Mouse (Mus musculus): ENCODE results near the gene Pbx4. TPM values are rescaled to one million over a fixed set of nuclear protein-coding genes. Genes with fewer than 3 reads are reported as not detected.

The Pbx4 gene
- polyA plus RNA-seq, 1 experiment from 2014 or later, result 47.7 TPM

DNA sequence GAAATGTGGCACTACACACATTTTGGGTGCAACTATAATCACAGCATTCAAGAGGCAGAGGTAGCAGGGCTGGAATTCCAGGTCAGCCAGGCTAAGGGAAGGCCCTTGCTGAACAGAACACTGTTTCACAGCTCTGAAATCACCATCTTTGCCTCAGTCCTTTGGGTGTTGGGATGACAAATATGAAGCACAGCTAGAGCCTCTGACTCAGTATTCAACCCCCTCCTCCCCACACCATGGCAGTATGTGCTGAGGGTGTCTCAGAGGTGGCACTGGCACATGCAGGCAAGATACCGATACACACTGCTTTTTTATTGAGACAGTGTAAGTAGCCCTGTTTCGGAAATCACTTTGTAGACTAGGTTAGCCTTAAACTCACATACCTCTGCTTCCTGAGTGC is 74.0 kb downstream of the Pbx4 start:
- no peak for DNase-seq (ENCODE audit: low spot score)
- Histone ChIP-seq H3K36me3 (ENCODE audit: control insufficient read depth, insufficient read depth, low read length) (peaks cover 37% of the 10 kb centered on the region), H3K4me2 (ENCODE audit: low read length) (no peak overlapping the region), H3K27ac (ENCODE audit: low read depth, low read length) (no peak overlapping the region), H3K27me3 (replicated peaks; ENCODE audit: control insufficient read depth, insufficient read depth, low read length) (no peaks in the 10 kb centered on the region), H3K4me1 (ENCODE audit: control insufficient read depth, insufficient read depth, low read length) (peaks cover 8% of the 10 kb centered on the region), H3K9ac (ENCODE audit: low read length) (no peak overlapping the region), H3K4me3 (ENCODE audit: low read depth, low read length) (no peak overlapping the region), H3K9me3 (replicated peaks; ENCODE audit: control insufficient read depth, low read length) (no peaks in the 10 kb centered on the region)
- no peak for ATAC-seq
- WGBS, result 93% methylated on average over 2 of the region's 2 CpGs

DNA sequence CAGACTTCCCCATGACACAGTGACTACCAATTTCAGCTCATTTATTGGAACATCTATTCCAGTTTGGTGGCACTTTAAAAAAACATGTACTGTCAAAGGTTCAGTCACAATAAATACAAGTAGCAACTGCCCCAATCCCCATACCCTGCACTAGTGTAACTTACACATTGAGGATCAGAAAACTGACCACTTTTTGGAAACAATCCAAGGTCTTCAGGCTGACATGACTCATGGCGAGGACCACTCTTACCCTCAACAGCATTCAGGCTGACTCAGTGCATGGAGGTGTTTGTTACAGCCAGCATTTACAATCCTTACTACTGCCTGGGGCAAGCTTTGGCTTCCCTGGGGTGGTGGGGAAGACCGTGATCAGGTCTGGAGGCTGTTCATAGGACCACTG is 74.8 kb downstream of the Pbx4 start:
- WGBS, result 89% methylated on average over 2 of the region's 2 CpGs
- Histone ChIP-seq H3K4me3 (ENCODE audit: low read depth, low read length) (no peak overlapping the region), H3K4me1 (ENCODE audit: control insufficient read depth, insufficient read depth, low read length) (peaks cover 4% of the 10 kb centered on the region), H3K27ac (ENCODE audit: low read depth, low read length) (no peak overlapping the region), H3K4me2 (ENCODE audit: low read length) (no peak overlapping the region), H3K9me3 (replicated peaks; ENCODE audit: control insufficient read depth, low read length) (no peaks in the 10 kb centered on the region), H3K36me3 (ENCODE audit: control insufficient read depth, insufficient read depth, low read length) (peaks cover 45% of the 10 kb centered on the region), H3K9ac (ENCODE audit: low read length) (no peak overlapping the region), H3K27me3 (replicated peaks; ENCODE audit: control insufficient read depth, insufficient read depth, low read length) (no peaks in the 10 kb centered on the region)
- DNase-seq (ENCODE audit: low spot score), result no peak
- no peak for ATAC-seq

DNA sequence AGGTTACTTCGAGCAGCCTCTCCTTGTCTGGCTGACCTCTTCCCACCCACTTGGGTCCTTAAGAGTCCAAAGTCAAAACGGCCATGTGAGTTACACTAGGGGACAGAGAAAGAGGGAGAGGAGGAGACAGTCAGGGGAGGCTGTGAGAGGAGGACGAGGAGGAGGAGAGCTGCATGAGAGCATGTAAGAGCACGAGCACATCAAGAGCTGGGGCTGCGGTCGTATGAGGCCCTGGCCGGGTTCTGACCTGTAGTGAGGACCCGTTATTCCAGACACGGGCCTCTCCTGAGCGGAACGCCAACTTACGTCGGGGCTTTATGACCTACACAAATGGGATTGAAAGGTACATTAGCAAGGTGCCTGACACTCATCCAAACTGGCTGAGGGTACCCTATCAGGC is 79.6 kb downstream of the Pbx4 start:
- no peak overlapping the region for H3K4me2 ChIP-seq (ENCODE audit: low read length)
- no peak overlapping the region for H3K27ac ChIP-seq (ENCODE audit: low read depth, low read length)
- peaks cover 90% of the 10 kb centered on the region for H3K36me3 ChIP-seq (ENCODE audit: control insufficient read depth, insufficient read depth, low read length)
- DNase-seq (ENCODE audit: low spot score) (no peak), ATAC-seq (no peak)
- H3K27me3 ChIP-seq (replicated peaks; ENCODE audit: control insufficient read depth, insufficient read depth, low read length), result no peaks in the 10 kb centered on the region
- H3K9me3 ChIP-seq (replicated peaks; ENCODE audit: control insufficient read depth, low read length), result no peaks in the 10 kb centered on the region
- 95% methylated on average over 13 of the region's 13 CpGs for WGBS
- H3K4me3 ChIP-seq (ENCODE audit: low read depth, low read length), result no peak overlapping the region
- no peak overlapping the region for H3K9ac ChIP-seq (ENCODE audit: low read length)
- H3K4me1 ChIP-seq (ENCODE audit: control insufficient read depth, insufficient read depth, low read length), result no peaks in the 10 kb centered on the region

DNA sequence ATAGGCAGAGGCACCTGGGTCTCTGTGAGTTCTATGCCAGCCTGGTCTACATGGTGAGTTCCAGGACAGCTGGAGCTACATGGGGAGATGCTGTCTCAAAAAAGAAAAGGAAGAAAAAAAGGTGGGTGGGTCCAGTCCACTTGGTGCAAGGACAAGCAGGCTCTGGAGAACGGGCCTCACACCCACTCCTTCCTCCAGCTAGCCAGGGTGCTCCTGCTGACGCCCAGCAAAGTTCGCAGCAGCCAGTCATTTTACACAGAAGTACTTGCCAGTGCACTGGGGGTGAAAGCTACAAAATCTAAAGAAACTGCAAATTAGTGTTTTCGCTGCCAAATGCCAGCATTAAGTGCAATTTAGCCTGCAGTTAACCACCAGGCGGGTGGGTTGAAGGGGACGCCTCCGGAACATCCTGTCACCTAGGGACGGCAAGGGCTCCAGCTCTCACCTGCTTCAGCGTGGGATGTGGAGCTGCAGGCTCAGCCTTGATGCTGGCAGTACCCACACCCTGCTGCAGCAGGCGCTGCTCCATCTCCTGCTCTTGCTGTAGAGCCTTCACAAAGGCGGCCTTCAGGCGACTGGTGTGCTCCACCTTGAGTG is 80.3 kb downstream of the Pbx4 start:
- DNase-seq (ENCODE audit: low spot score), result no peak
- 90% methylated on average over 12 of the region's 12 CpGs for whole genome bisulfite sequencing
- ATAC-seq, result no peak

DNA sequence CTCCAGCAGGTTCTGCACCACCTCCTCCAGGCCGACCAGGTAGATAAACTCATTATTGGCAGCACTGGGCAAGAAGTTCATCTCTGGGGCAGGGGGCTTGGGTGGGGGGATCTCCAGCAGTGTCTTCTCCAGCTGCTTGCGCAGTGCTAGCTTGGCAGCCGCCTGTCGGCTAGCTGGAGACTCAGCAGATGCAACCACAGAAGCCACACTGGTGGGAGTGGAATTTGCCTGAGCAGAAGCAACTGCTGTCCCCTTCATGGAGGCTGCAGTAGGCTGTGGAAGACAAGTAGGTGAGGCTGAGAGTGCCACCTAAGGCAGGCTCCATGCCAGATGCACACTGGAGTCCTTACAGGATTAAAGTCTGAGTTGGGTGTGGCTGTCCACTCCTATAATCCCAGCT is 82.2 kb downstream of the Pbx4 start:
- H3K36me3 ChIP-seq (ENCODE audit: control insufficient read depth, insufficient read depth, low read length), result peaks cover 79% of the 10 kb centered on the region
- DNase-seq (ENCODE audit: low spot score) (no peak), ATAC-seq (no peak)
- H3K4me3 ChIP-seq (ENCODE audit: low read depth, low read length), result no peak overlapping the region
- H3K27me3 ChIP-seq (replicated peaks; ENCODE audit: control insufficient read depth, insufficient read depth, low read length), result no peaks in the 10 kb centered on the region
- no peak overlapping the region for H3K9ac ChIP-seq (ENCODE audit: low read length)
- 90% methylated on average over 4 of the region's 4 CpGs for WGBS
- H3K4me2 ChIP-seq (ENCODE audit: low read length), result no peak overlapping the region
- no peaks in the 10 kb centered on the region for H3K4me1 ChIP-seq (ENCODE audit: control insufficient read depth, insufficient read depth, low read length)
- H3K9me3 ChIP-seq (replicated peaks; ENCODE audit: control insufficient read depth, low read length), result no peaks in the 10 kb centered on the region
- H3K27ac ChIP-seq (ENCODE audit: low read depth, low read length), result no peak overlapping the region

More for the DNA sequence above, 80.3 kb downstream of the Pbx4 start:
- Histone ChIP-seq H3K9ac (ENCODE audit: low read length) (no peak overlapping the region), H3K27me3 (replicated peaks; ENCODE audit: control insufficient read depth, insufficient read depth, low read length) (no peaks in the 10 kb centered on the region), H3K4me1 (ENCODE audit: control insufficient read depth, insufficient read depth, low read length) (no peaks in the 10 kb centered on the region), H3K9me3 (replicated peaks; ENCODE audit: control insufficient read depth, low read length) (no peaks in the 10 kb centered on the region), H3K4me2 (ENCODE audit: low read length) (no peak overlapping the region), H3K4me3 (ENCODE audit: low read depth, low read length) (no peak overlapping the region), H3K27ac (ENCODE audit: low read depth, low read length) (no peak overlapping the region), H3K36me3 (ENCODE audit: control insufficient read depth, insufficient read depth, low read length) (peaks cover 92% of the 10 kb centered on the region)

DNA sequence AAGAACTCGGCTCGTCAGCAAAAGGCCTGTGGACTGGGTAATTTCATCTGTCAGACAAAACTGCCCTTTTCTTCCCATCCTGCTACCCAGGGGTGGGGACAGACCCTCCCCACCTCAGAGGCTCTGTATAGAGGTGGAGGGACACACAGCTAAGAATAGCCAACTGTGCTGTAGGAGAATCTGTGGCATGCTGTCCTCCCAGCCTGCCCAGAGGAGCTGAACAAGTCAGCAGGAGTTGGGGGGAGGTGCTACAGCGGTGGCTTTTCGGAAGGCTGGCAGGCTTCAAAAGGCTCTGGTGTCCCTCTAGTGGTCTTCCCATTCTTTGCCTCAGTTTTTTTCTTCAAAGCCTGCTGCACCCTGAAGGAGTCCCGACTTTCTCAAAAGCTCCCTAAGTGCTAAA is 83.5 kb downstream of the Pbx4 start:
- Histone ChIP-seq H3K4me1 (ENCODE audit: control insufficient read depth, insufficient read depth, low read length) (peaks cover 6% of the 10 kb centered on the region; the same call in 1 of the 2 replicates), H3K27me3 (replicated peaks; ENCODE audit: control insufficient read depth, insufficient read depth, low read length) (no peaks in the 10 kb centered on the region), H3K27ac (ENCODE audit: low read depth, low read length) (no peak overlapping the region), H3K4me3 (ENCODE audit: low read depth, low read length) (no peak overlapping the region), H3K9me3 (replicated peaks; ENCODE audit: control insufficient read depth, low read length) (no peaks in the 10 kb centered on the region), H3K36me3 (ENCODE audit: control insufficient read depth, insufficient read depth, low read length) (peaks cover 67% of the 10 kb centered on the region), H3K9ac (ENCODE audit: low read length) (no peak overlapping the region), H3K4me2 (ENCODE audit: low read length) (no peak overlapping the region)
- ATAC-seq, result no peak
- 32% methylated on average over 5 of the region's 5 CpGs for WGBS
- peak; percentile 58 for DNase-seq (ENCODE audit: low spot score)

DNA sequence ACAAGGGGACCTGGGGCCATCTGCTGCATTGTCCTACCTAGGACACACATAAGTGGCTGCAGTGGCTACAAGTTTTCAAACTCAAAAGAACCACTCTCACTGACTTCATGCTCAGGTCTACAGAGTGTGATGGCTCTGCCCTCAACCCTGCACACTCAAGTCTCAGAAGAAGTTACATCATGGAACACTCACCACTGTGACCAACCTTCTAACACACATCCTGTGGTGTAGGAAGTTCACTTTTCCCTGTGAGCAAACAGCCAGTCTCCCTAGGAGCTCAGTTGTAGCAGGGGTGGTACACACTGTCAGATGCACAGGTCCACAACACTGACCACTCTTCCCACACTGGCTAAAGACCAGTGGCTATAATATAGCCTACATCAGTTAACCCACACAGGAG is 86.2 kb downstream of the Pbx4 start:
- Histone ChIP-seq H3K4me3 (ENCODE audit: low read depth, low read length) (no peak overlapping the region), H3K27ac (ENCODE audit: low read depth, low read length) (no peak overlapping the region), H3K9ac (ENCODE audit: low read length) (no peak overlapping the region), H3K27me3 (replicated peaks; ENCODE audit: control insufficient read depth, insufficient read depth, low read length) (no peaks in the 10 kb centered on the region), H3K4me2 (ENCODE audit: low read length) (no peak overlapping the region), H3K4me1 (ENCODE audit: control insufficient read depth, insufficient read depth, low read length) (peaks cover 6% of the 10 kb centered on the region; the same call in 1 of the 2 replicates), H3K36me3 (ENCODE audit: control insufficient read depth, insufficient read depth, low read length) (peaks cover 39% of the 10 kb centered on the region), H3K9me3 (replicated peaks; ENCODE audit: control insufficient read depth, low read length) (no peaks in the 10 kb centered on the region)
- DNase-seq (ENCODE audit: low spot score), result no peak
- ATAC-seq, result no peak; the same call in 1 of the 2 replicates

DNA sequence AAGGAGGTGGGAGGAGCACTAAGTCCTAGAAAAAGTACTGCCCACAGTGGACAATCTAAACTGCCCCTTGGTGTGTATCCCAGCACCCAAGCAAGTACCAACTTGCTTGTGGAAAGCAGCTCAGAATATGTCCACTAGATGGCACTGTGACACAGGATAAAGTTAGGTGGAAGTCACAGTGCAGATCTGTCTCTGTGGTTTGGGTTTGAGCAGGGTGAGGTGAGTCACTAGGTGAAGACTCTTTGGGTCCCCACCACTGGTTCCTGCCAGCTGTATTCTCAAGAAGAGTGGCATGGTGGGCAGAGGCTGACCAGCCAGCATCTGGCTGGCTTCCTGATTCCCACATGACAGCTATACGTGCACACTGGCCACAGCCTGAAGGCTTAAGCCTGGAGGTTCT is 86.7 kb downstream of the Pbx4 start:
- Histone ChIP-seq H3K36me3 (ENCODE audit: control insufficient read depth, insufficient read depth, low read length) (peaks cover 34% of the 10 kb centered on the region), H3K27me3 (replicated peaks; ENCODE audit: control insufficient read depth, insufficient read depth, low read length) (no peaks in the 10 kb centered on the region), H3K9me3 (replicated peaks; ENCODE audit: control insufficient read depth, low read length) (no peaks in the 10 kb centered on the region), H3K9ac (ENCODE audit: low read length) (no peak overlapping the region), H3K4me2 (ENCODE audit: low read length) (no peak overlapping the region), H3K27ac (ENCODE audit: low read depth, low read length) (peak overlapping the region; percentile 9; the same call in 1 of the 2 replicates), H3K4me1 (ENCODE audit: control insufficient read depth, insufficient read depth, low read length) (peaks cover 6% of the 10 kb centered on the region; the same call in 1 of the 2 replicates), H3K4me3 (ENCODE audit: low read depth, low read length) (no peak overlapping the region)
- peak; percentile 73 for ATAC-seq
- DNase-seq (ENCODE audit: low spot score), result peak; percentile 90
- WGBS, result 80% methylated on average over 1 of the region's 1 CpGs

DNA sequence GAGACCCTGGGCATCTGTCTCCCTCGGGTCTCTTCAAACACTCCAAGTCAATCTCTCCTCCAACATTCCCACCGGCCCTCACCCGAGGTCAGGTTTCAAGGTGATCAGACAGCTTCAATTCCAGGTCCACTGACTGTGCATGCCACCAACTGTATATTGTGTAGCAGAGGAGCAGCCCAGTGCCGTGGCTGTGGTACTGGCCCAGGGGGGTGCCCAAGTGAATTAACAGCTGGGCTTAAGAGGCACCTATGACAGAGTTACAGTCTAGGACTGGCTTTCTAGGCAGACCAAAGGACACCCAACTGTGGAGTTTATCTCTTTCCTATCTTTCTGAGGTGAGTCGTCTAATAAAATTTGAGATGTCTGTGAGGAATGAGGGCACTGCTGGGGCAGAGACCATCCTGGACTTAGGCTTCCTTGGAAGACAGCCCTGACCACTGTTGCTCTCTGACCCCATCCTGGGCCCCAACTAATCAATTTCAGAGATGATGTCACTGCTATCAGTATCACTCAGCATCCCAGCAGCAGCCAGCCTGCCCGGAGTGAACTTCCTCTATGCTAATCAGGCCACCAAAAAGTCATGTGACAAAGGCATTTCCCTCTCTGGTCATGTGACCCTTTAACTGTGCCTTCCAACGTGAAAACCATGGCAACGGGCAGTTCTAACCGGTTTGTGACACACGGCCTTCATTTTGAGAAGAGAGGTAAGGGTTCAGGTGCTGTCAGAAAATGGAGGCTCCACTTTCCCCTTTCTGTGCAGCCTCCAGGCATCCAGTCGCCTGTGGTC is 87.8 kb downstream of the Pbx4 start:
- Histone ChIP-seq H3K27me3 (replicated peaks; ENCODE audit: control insufficient read depth, insufficient read depth, low read length) (no peaks in the 10 kb centered on the region), H3K4me1 (ENCODE audit: control insufficient read depth, insufficient read depth, low read length) (peaks cover 6% of the 10 kb centered on the region; the same call in 1 of the 2 replicates), H3K9ac (ENCODE audit: low read length) (peak overlapping the region; percentile 26; the same call in 1 of the 2 replicates), H3K4me2 (ENCODE audit: low read length) (peak overlapping the region; percentile 12; the same call in 1 of the 2 replicates), H3K4me3 (ENCODE audit: low read depth, low read length) (no peak overlapping the region), H3K9me3 (replicated peaks; ENCODE audit: control insufficient read depth, low read length) (no peaks in the 10 kb centered on the region), H3K36me3 (ENCODE audit: control insufficient read depth, insufficient read depth, low read length) (peaks cover 25% of the 10 kb centered on the region), H3K27ac (ENCODE audit: low read depth, low read length) (peak overlapping the region; percentile 49; the same call in 1 of the 2 replicates)
- WGBS, result 48% methylated on average over 11 of the region's 11 CpGs
- DNase-seq (ENCODE audit: low spot score) (peak; percentile 80), ATAC-seq (peak; percentile 63)

Measured in forebrain, embryonic 14.5 days (tissue).